Mouse (Mus musculus): ENCODE data around the gene Ubl3. TPM values are rescaled to one million over a fixed set of nuclear protein-coding genes. Genes with fewer than 3 reads are reported as not detected.

Gene Ubl3
- total RNA-seq (2021), result 100 to 1,000 TPM; 198 to 222 TPM
- long read RNA-seq, experiment 1, full-length matches to known transcripts, result 300 of 308 reads
- long read RNA-seq, experiment 1, partial matches to known transcripts, result 3 of 308 reads
- long read RNA-seq, experiment 1, other reads (novel, unspliced or antisense), result 5 of 308 reads
- long read RNA-seq, experiment 2, transcript Ubl3-201 (5 exons, 2,537 nt), result major isoform, 300 of 331 reads
- long read RNA-seq, experiment 2, transcript Ubl3-204 (6 exons, 2,064 nt), result minor isoform, 22 of 331 reads
- long read RNA-seq, experiment 2, partial matches to known transcripts, result 5 of 331 reads
- long read RNA-seq, experiment 2, other reads (novel, unspliced or antisense), result 4 of 331 reads

GRCm38 (mm10) chr5:148552187-148553071 is at the start of gene Ubl3:
TSS of gene Ubl3 (minus strand) at chr5:148552789.
- DNase-seq (ENCODE audit: low spot score in 2 of 2), result peak; percentile 90 to 95

DNA sequence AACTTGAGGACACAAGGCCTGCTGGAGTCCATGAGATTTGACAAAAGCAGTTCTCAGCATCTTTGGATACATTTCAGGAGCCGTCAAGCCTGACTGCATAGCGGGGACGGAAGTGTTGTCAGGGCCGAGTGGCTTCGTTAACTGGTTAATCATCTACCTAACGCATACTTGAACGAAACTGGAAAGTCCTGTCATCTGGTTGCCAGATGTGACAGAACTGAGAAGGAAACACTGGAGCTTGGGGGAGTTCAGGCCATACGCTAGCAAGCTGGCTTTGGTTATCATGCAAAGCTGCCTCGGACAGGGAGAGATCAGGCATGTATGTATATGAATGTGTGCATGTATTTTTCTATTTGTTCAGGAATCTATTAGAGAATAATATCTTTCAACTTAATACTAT is 45.8 kb upstream of the Ubl3 start:
- no peak for DNase-seq (ENCODE audit: low spot score in 2 of 2)

DNA sequence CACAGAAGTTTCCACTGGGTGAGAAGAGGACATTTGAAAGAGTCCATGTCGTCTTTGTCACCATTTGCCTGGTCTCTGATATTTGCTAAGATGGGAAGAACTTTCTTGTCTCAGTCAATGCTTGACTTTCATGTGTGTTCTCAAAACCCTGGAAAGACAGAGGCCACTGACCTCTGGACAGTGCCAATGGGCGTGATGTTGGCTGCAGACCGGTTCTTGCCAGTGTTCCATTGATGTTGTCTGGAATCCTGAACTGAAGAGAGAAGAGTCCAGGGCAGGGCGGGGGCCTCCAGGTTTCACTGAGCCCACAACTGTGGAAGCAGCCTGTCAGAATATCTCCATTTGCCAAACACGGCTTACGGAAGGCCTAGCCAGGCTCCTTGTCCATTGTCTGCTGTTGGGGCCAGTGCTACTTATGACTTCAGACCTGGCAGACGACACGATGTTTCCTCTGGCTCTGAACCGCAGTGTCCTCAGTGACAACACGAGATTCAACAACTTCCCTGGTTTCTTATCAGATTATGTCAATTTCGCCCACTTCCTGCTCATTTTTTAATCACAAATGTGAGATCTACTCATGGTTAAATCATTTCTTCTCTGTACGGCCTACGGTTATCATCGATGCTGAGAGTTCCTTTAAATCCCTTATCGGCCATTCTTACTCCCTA is 43.6 kb upstream of the Ubl3 start:
- DNase-seq (ENCODE audit: low spot score in 2 of 2), result no peak

- DNase-seq (ENCODE audit: low spot score in 2 of 2), result no peak
Observed at GRCm38 (mm10) chr5:148595459-148595751, 42.8 kb upstream of the Ubl3 start.

GRCm38 (mm10) chr5:148594693-148595458 is 42.3 kb upstream of the Ubl3 start:
- DNase-seq (ENCODE audit: low spot score in 2 of 2), result no peak

DNA sequence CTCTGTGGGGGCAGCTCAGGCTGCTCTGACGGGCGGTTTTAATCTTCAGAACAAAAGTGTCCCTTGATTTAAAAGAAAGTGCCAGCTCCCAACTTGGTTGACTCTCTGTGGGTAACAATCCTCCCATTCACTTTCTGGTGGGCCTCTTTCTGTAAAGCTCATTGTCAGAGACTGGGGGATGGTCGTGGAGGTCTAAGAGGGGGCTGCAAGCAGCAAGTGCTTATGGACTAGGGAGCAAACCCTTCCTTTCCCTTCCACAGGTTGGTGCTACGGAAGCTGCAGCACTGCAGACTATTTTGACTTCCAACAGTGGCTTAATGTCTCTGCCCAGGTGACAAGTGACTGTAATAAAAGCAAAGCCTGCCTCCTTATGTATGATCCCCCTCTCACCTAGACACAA is 41.0 kb upstream of the Ubl3 start:
- no peak for DNase-seq (ENCODE audit: low spot score in 2 of 2)

DNA sequence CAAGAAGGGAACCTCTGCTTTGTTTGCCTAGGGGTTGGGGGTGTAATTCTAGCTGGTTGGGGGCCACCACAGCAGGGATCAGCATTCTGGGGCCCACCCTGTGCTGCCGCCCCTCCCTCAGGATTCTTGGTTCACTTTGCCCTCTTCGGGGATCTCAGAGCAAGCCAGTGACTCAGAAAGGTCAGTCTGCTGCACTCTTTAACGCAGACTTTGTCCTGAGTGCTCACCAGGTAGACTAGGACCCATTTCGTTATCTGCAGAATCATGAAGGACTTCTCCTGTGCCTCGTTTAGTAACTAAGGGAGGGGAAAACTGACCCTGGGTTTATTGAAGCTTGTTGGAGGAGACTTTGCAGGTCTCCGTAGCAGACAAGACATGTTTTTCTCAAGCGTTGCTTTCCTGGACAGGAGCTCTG is 38.9 kb upstream of the Ubl3 start:
- DNase-seq (ENCODE audit: low spot score in 2 of 2), result no peak

GRCm38 (mm10) chr5:148590603-148591447 is 38.2 kb upstream of the Ubl3 start:
- DNase-seq (ENCODE audit: low spot score in 2 of 2), result no peak

DNA sequence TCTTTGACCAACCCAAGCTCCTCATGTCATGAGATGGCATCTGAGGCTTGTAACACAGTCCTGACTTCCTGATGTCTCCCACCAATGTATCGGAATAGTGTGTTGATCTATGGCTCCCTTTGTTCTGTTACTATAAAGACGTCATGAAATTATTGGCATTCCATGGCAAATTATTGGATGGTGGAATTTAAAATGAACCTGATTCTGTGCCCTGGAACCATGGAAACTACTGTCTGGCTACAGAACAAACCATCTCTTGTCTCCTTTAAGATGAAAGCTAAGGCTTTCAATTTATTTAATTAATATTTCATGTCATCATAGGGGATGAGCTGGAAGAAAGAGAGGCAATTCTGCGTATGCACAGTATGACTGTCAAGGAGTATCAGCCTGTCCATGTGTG is 36.4 kb upstream of the Ubl3 start:
- no peak for DNase-seq (ENCODE audit: low spot score in 2 of 2)

DNA sequence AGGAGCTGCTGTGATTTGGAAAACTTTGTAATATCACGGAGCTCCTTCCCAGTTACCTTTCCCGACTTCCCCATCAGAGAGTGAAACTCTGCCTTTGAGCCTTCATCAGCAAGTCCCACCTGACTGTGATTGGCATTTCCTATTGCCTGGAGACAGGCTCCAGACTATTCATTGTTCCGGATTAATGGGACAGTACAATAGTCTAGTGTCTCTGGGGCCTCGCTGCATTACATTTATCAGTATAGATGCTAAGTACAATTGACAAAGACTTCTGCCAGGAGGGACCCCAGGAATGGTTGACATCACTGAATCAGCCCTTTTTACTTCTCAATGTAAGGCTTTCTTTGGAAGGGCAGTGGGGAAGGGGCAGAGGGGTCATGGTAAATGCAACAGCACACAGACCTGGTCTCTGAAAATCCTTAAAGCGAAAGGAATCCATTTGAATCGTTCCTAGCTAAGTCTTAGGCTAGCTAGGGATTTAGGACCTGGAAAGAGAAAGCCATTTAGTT is 35.6 kb upstream of the Ubl3 start:
- DNase-seq (ENCODE audit: low spot score in 2 of 2), result no peak

GRCm38 (mm10) chr5:148580388-148580985 is 27.9 kb upstream of the Ubl3 start:
- no peak for DNase-seq (ENCODE audit: low spot score in 2 of 2)

GRCm38 (mm10) chr5:148579156-148579555 is 26.6 kb upstream of the Ubl3 start:
- no peak for DNase-seq (ENCODE audit: low spot score in 2 of 2)

- DNase-seq (ENCODE audit: low spot score in 2 of 2), result no peak
Observed at GRCm38 (mm10) chr5:148578353-148578752, 25.8 kb upstream of the Ubl3 start.

- DNase-seq (ENCODE audit: low spot score in 2 of 2), result no peak
Observed at GRCm38 (mm10) chr5:148577278-148577677, 24.7 kb upstream of the Ubl3 start.

GRCm38 (mm10) chr5:148575163-148575562 is 22.6 kb upstream of the Ubl3 start:
- no peak for DNase-seq (ENCODE audit: low spot score in 2 of 2)

DNA sequence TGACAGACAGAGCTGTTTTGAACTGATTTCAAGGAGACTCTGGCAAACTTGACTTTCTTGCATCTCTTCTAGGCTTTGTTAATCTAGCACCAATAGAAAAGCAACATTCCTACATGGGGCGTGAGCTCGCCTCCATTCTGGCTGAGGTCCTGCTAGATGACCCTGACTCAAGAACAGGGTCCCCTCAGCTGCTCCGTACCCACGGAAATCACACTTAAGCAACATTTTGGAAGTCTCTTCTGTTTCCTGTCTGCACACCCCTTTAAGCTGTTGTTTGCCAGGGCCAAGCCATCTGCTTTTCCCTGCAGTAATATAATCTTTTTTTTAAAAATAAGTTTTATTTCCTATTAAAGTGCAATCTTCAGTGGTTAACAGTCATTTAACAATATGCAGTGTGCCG is 20.1 kb upstream of the Ubl3 start:
- DNase-seq (ENCODE audit: low spot score in 2 of 2), result no peak

- no peak for DNase-seq (ENCODE audit: low spot score in 2 of 2)
Observed at GRCm38 (mm10) chr5:148570571-148571304, 18.1 kb upstream of the Ubl3 start.

DNA sequence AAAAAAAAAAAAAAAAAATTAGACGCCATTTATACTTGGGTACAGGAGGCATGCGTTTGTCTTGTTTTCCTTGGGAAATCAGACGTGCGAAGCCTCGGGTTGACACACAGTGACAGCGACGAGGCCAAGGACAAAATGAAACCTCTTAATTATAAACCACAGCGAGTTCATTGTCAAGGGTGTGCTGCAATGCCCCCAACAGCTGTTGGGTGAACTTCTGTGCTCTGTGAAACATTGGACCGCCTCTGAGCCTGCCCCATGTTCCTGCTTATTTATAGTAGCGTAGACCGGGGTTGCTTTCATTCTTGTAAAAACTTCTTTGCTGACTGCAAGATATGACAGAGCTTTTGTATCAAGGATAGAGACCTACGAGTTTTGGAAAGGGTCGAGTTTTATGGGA is 16.9 kb upstream of the Ubl3 start:
- DNase-seq (ENCODE audit: low spot score in 2 of 2), result no peak

DNA sequence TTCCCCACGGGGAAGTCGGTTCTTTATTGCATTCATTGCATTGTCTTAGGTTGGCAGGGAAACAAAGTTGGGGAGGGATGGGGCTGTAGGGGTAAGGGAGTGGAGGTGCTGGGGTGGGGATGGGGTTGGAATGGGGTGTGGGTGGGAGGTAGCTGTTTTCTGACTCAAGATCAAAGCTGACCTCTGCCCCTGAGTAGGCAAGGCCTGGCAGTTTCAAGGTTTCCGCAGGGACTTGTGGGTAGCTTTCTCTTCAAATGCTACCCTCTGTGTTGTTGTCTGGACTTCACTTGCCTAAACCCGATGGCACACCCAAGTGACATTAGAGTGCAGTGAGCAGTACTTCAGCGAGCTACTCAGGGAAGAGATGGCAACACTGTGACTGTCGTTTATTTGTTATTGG is 13.0 kb upstream of the Ubl3 start:
- no peak for DNase-seq (ENCODE audit: low spot score in 2 of 2)

All from layer of hippocampus, postnatal 14 days (tissue).